Mouse (Mus musculus): ENCODE data around the gene Tubb4b.

GRCm38 (mm10) chr2:25194486-25195171, 29.9 kb downstream of the Tubb4b start:
- TF ChIP-seq ZC3H11A (IDR thresholded peaks at IDR 0.05; ENCODE audit: low read depth, low read length), result no peak
- TF ChIP-seq MAFK (IDR thresholded peaks at IDR 0.05; ENCODE audit: borderline replicate concordance, low read depth, low read length), result no peak
- TF ChIP-seq MYB (IDR thresholded peaks at IDR 0.05; ENCODE audit: low read depth, low read length), result no peak
- TF ChIP-seq EP300 (IDR thresholded peaks at IDR 0.05; ENCODE audit: low read depth in 1 of 2, low read length in 2 of 2), result peak in 1 of 2 experiments; percentile 14; a peak in 1 of 4 replicates
- no peak; the same call in 1 of the 2 replicates for TF ChIP-seq POLR2AphosphoS2 (IDR thresholded peaks at IDR 0.05; ENCODE audit: low read length)
- TF ChIP-seq TAL1 (IDR thresholded peaks at IDR 0.05; ENCODE audit: low read length), result no peak
- TF ChIP-seq CTCF (IDR thresholded peaks at IDR 0.05 in 2 of 3, conservative IDR thresholded peaks at IDR 0.05 in 1 of 3; ENCODE audit: control insufficient read depth in 1 of 3, insufficient read depth in 1 of 3, low read depth in 2 of 3, low read length in 3 of 3, poor library complexity in 1 of 3, severe bottlenecking in 1 of 3), result no peak
- peak; percentile 2; the same call in 1 of the 2 replicates for TF ChIP-seq SIN3A (IDR thresholded peaks at IDR 0.05; ENCODE audit: low read length)
- no peak for TF ChIP-seq GATA1 (IDR thresholded peaks at IDR 0.05; ENCODE audit: low read depth, low read length)
